Mouse (Mus musculus) heart, embryonic 13.5 days (tissue): ENCODE results near the gene Thtpa. TPM values are rescaled to one million over a fixed set of nuclear protein-coding genes. Genes with fewer than 3 reads are reported as not detected.

Experiments
- ATAC-seq: fragments of 200-750 bp; cut with Nextera tagmentation; 2 replicates; pipeline ENCODE4 v1.8.0; 2017; ENCODE audit warnings: moderate TSS enrichment; ENCODE audit not compliant: insufficient number of reproducible peaks, low FRiP score, low TSS enrichment; ENCODE audit errors: extremely low read depth
- H3K27ac ChIP-seq: fragments of 300-500 bp; sonication (generic); replicated peaks from 2 replicates; pipeline ENCODE4 v1.5.1; 2015; ENCODE audit warnings: moderate library complexity, mild to moderate bottlenecking, inconsistent platforms
- H3K27me3 ChIP-seq: fragments of 300-500 bp; sonication (generic); replicated peaks from 2 replicates; pipeline ENCODE4 v1.6.1; 2015; ENCODE audit warnings: mild to moderate bottlenecking, inconsistent platforms
- H3K36me3 ChIP-seq: fragments of 300-500 bp; sonication (generic); 2 replicates; pipeline ENCODE4 v1.6.1; 2015; ENCODE audit warnings: mild to moderate bottlenecking, inconsistent platforms
- H3K4me1 ChIP-seq: fragments of 300-500 bp; sonication (generic); 2 replicates; pipeline ENCODE4 v1.6.1; 2015; ENCODE audit warnings: inconsistent platforms
- H3K4me2 ChIP-seq: fragments of 300-500 bp; sonication (generic); 2 replicates; pipeline ENCODE4 v1.6.1; 2015; ENCODE audit warnings: inconsistent platforms, mild to moderate bottlenecking, moderate library complexity
- H3K4me3 ChIP-seq: fragments of 300-500 bp; sonication (generic); 2 replicates; pipeline ENCODE4 v1.5.1; 2015; ENCODE audit warnings: moderate library complexity, mild to moderate bottlenecking, inconsistent platforms
- H3K9ac ChIP-seq: fragments of 300-500 bp; sonication (generic); 2 replicates; pipeline ENCODE4 v1.6.1; 2015; ENCODE audit warnings: inconsistent platforms, mild to moderate bottlenecking, moderate library complexity
- H3K9me3 ChIP-seq: fragments of 300-500 bp; sonication (generic); 2 replicates; pipeline ENCODE4 v1.6.1; 2016; ENCODE audit warnings: inconsistent platforms
- WGBS: fragments of 180-500 bp; shearing (Covaris S2); methylation state at CpG from one replicate; pipeline ENCODE4 v1.1.7; 2015; ENCODE audit warnings: mixed read lengths; 5-methylcytosine and 5-hydroxymethylcytosine counted together
- polyA plus RNA-seq: library from polyadenylated mRNA; unstranded; fragments of >200 nt; fragmentation: Nextera tagmentation; extraction: Ambion mirVana; gene quantifications from 2 replicates; pipeline ENCODE4 v1.2.1, GENCODE M21; 2015

Gene Thtpa
- polyA plus RNA-seq, result 13.8 and 15.9 TPM in 2 replicates

GRCm38 (mm10) chr14:55094704-55095231, at the start of gene Thtpa:
TSS of gene Thtpa (plus strand) at chr14:55094784.
- Histone ChIP-seq H3K4me3 (peak within 1 kb of the TSS; percentile 81), H3K4me2 (peak within 1 kb of the TSS; percentile 82), H3K36me3 (peaks cover 26% of the 10 kb centered on the region), H3K27ac (peak within 1 kb of the TSS; percentile 75), H3K9ac (peak within 1 kb of the TSS; percentile 89), H3K9me3 (no peaks in the 10 kb centered on the region), H3K27me3 (0 out of 2 replicates have a peak, but pooled peaks cover 4% of the 10 kb centered on the region), H3K4me1 (peaks cover 42% of the 10 kb centered on the region)
- under 1% methylated on average over 30 of the region's 30 CpGs for WGBS
- peak; percentile 38; the same call in 1 of the 2 replicates for ATAC-seq

GRCm38 (mm10) chr14:55047971-55048531, 46.5 kb upstream of the Thtpa start:
- no peak overlapping the region for H3K4me2 ChIP-seq
- H3K9me3 ChIP-seq, result no peaks in the 10 kb centered on the region
- H3K27me3 ChIP-seq, result no peaks in the 10 kb centered on the region
- H3K27ac ChIP-seq, result no peak overlapping the region
- no peaks in the 10 kb centered on the region for H3K4me1 ChIP-seq
- no peak overlapping the region for H3K4me3 ChIP-seq
- no peak for ATAC-seq
- 76% methylated on average over 2 of the region's 2 CpGs for WGBS
- no peaks in the 10 kb centered on the region for H3K36me3 ChIP-seq
- H3K9ac ChIP-seq, result no peak overlapping the region

- Histone ChIP-seq H3K9ac (no peak overlapping the region), H3K27me3 (peaks cover 11% of the 10 kb centered on the region), H3K4me3 (no peak overlapping the region), H3K27ac (no peak overlapping the region), H3K4me1 (no peaks in the 10 kb centered on the region), H3K9me3 (no peaks in the 10 kb centered on the region), H3K4me2 (no peak overlapping the region), H3K36me3 (no peaks in the 10 kb centered on the region)
- no peak for ATAC-seq
- 82% methylated on average over 9 of the region's 9 CpGs for WGBS
Measured at GRCm38 (mm10) chr14:55052496-55052895, 42.1 kb upstream of the Thtpa start.

- no peaks in the 10 kb centered on the region for H3K9me3 ChIP-seq
- no peak for ATAC-seq
- no peaks in the 10 kb centered on the region for H3K36me3 ChIP-seq
- no peak overlapping the region for H3K27ac ChIP-seq
- H3K27me3 ChIP-seq, result peaks cover 11% of the 10 kb centered on the region
- H3K4me3 ChIP-seq, result no peak overlapping the region
- no peak overlapping the region for H3K9ac ChIP-seq
- no peaks in the 10 kb centered on the region for H3K4me1 ChIP-seq
- 61% methylated on average over 4 of the region's 4 CpGs for WGBS
- H3K4me2 ChIP-seq, result no peak overlapping the region
Measured at GRCm38 (mm10) chr14:55053050-55053449, 41.5 kb upstream of the Thtpa start.

GRCm38 (mm10) chr14:55053708-55054190, 40.8 kb upstream of the Thtpa start:
- peaks cover 11% of the 10 kb centered on the region for H3K27me3 ChIP-seq
- no peak overlapping the region for H3K9ac ChIP-seq
- no peak for ATAC-seq
- H3K4me2 ChIP-seq, result no peak overlapping the region
- no peak overlapping the region for H3K27ac ChIP-seq
- 78% methylated on average over 17 of the region's 17 CpGs for WGBS
- H3K4me3 ChIP-seq, result no peak overlapping the region
- no peaks in the 10 kb centered on the region for H3K4me1 ChIP-seq
- no peaks in the 10 kb centered on the region for H3K9me3 ChIP-seq
- no peaks in the 10 kb centered on the region for H3K36me3 ChIP-seq

- Histone ChIP-seq H3K27me3 (peaks cover 11% of the 10 kb centered on the region), H3K27ac (no peak overlapping the region), H3K36me3 (no peaks in the 10 kb centered on the region), H3K4me1 (peaks cover under 1% of the 10 kb centered on the region), H3K9me3 (no peaks in the 10 kb centered on the region), H3K4me2 (no peak overlapping the region), H3K9ac (no peak overlapping the region), H3K4me3 (no peak overlapping the region)
- no peak for ATAC-seq
- WGBS, result 70% methylated on average over 10 of the region's 10 CpGs
Measured at GRCm38 (mm10) chr14:55054191-55054749, 40.3 kb upstream of the Thtpa start.

- Histone ChIP-seq H3K9me3 (no peaks in the 10 kb centered on the region), H3K27ac (no peak overlapping the region), H3K36me3 (no peaks in the 10 kb centered on the region), H3K4me2 (no peak overlapping the region), H3K27me3 (peaks cover 11% of the 10 kb centered on the region), H3K4me3 (no peak overlapping the region), H3K4me1 (peaks cover 8% of the 10 kb centered on the region), H3K9ac (no peak overlapping the region)
- no peak for ATAC-seq
- WGBS, result 74% methylated on average over 11 of the region's 11 CpGs
Measured at GRCm38 (mm10) chr14:55055167-55055834, 39.3 kb upstream of the Thtpa start.

- peaks cover 23% of the 10 kb centered on the region for H3K4me1 ChIP-seq
- no peak overlapping the region for H3K4me2 ChIP-seq
- no peak for ATAC-seq
- H3K27ac ChIP-seq, result no peak overlapping the region
- H3K9me3 ChIP-seq, result no peaks in the 10 kb centered on the region
- H3K9ac ChIP-seq, result no peak overlapping the region
- WGBS, result 66% methylated on average over 1 of the region's 1 CpGs
- H3K27me3 ChIP-seq, result peaks cover 26% of the 10 kb centered on the region
- no peak overlapping the region for H3K4me3 ChIP-seq
- no peaks in the 10 kb centered on the region for H3K36me3 ChIP-seq
Measured at GRCm38 (mm10) chr14:55059009-55059408, 35.6 kb upstream of the Thtpa start.

GRCm38 (mm10) chr14:55059931-55060330, 34.7 kb upstream of the Thtpa start:
- Histone ChIP-seq H3K4me2 (no peak overlapping the region), H3K27ac (no peak overlapping the region), H3K36me3 (no peaks in the 10 kb centered on the region), H3K9me3 (no peaks in the 10 kb centered on the region), H3K27me3 (peaks cover 29% of the 10 kb centered on the region), H3K4me3 (no peak overlapping the region), H3K4me1 (peaks cover 23% of the 10 kb centered on the region), H3K9ac (no peak overlapping the region)
- WGBS, result 52% methylated on average over 5 of the region's 5 CpGs
- ATAC-seq, result no peak

- Histone ChIP-seq H3K4me2 (no peak overlapping the region), H3K27me3 (peaks cover 43% of the 10 kb centered on the region), H3K27ac (no peak overlapping the region), H3K9ac (no peak overlapping the region), H3K9me3 (no peaks in the 10 kb centered on the region), H3K4me1 (peaks cover 23% of the 10 kb centered on the region), H3K4me3 (no peak overlapping the region), H3K36me3 (peaks cover 9% of the 10 kb centered on the region)
- ATAC-seq, result no peak
- 56% methylated on average over 7 of the region's 7 CpGs for WGBS
Measured at GRCm38 (mm10) chr14:55061845-55062244, 32.7 kb upstream of the Thtpa start.

- H3K4me3 ChIP-seq, result peak overlapping the region; percentile 32
- H3K36me3 ChIP-seq, result peaks cover 14% of the 10 kb centered on the region
- H3K4me1 ChIP-seq, result peaks cover 23% of the 10 kb centered on the region
- no peaks in the 10 kb centered on the region for H3K9me3 ChIP-seq
- H3K27ac ChIP-seq, result no peak overlapping the region
- H3K4me2 ChIP-seq, result peak overlapping the region; percentile 66
- WGBS, result 7% methylated on average over 17 of the region's 17 CpGs
- H3K27me3 ChIP-seq, result peaks cover 43% of the 10 kb centered on the region
- peak overlapping the region; percentile 56 for H3K9ac ChIP-seq
- 0 out of 2 replicates have a peak, but pooled peaks have one; percentile 52 for ATAC-seq
Measured at GRCm38 (mm10) chr14:55062626-55063025, 32.0 kb upstream of the Thtpa start.
